Mouse (Mus musculus): Measurements from ENCODE around the gene Srcap.

- TF ChIP-seq CTCF (IDR thresholded peaks at IDR 0.05; ENCODE audit: low read depth, low read length) (no peak), POLR2A (IDR thresholded peaks at IDR 0.05; ENCODE audit: borderline replicate concordance, low read depth, low read length) (no peak)
Observed at GRCm38 (mm10) chr7:127511808-127512230, at the start of gene Srcap.

Data from bone marrow macrophage, adult 2 months (primary cell).